Mouse (Mus musculus) cerebellum, adult 2 months (tissue): ENCODE data around the gene Hdac1. TPM values are rescaled to one million over a fixed set of nuclear protein-coding genes. Genes with fewer than 3 reads are reported as not detected.
A peak's percentile ranks its signal among the peaks of the same experiment; 100 is the strongest.
"Not testable (repeated sequence)": the region's sequence is repeated elsewhere in the genome, so short reads cannot be mapped to it uniquely, and the experiment has no call there.

Experiments
- DNase-seq, 2 experiments: peaks; one replicate each; pipeline ENCODE4 v3.0.0; 2021
- H3K27ac ChIP-seq: fragments of 200-500 bp; 2 replicates; pipeline ENCODE4 v1.5.1; 2012; ENCODE audit warnings: low read length, control low read depth, inconsistent platforms; ENCODE audit not compliant: insufficient read depth
- H3K27me3 ChIP-seq: fragments of 200-500 bp; 2 replicates; pipeline ENCODE4 v1.6.1; 2012; ENCODE audit warnings: inconsistent platforms, mild to moderate bottlenecking, low read length, moderate library complexity; ENCODE audit not compliant: control insufficient read depth, insufficient read depth
- H3K4me1 ChIP-seq: fragments of 200-500 bp; 2 replicates; pipeline ENCODE4 v1.6.1; 2011; ENCODE audit warnings: low read length; ENCODE audit not compliant: control insufficient read depth, insufficient read depth
- H3K4me3 ChIP-seq: fragments of 200-500 bp; replicated peaks from 2 replicates; pipeline ENCODE3; 2011; ENCODE audit warnings: mild to moderate bottlenecking, low read depth, low read length, control low read depth; ENCODE audit not compliant: insufficient read depth
- CTCF ChIP-seq: fragments of 200-500 bp; IDR thresholded peaks from 2 replicates; pipeline ENCODE4 v1.5.1; 2011; ENCODE audit warnings: low read depth, mild to moderate bottlenecking, control low read depth, low read length, moderate library complexity, borderline replicate concordance; ENCODE audit not compliant: insufficient read depth
- POLR2A ChIP-seq: fragments of 200-500 bp; IDR thresholded peaks from 2 replicates; pipeline ENCODE4 v1.6.1; 2011; ENCODE audit warnings: low read length, control low read depth, borderline replicate concordance; ENCODE audit not compliant: insufficient read depth
- WGBS: fragments of 180-500 bp; shearing (Covaris S2); methylation state at CpG from one replicate; pipeline ENCODE4 v1.1.7; 2018; 5-methylcytosine and 5-hydroxymethylcytosine counted together
- polyA plus RNA-seq: library from polyadenylated mRNA; depleted of rRNA; stranded (reverse); fragments of >200 nt; gene quantifications from 2 replicates; pipeline ENCODE4 v1.2.3, GENCODE M21; 2012

Hdac1 gene
- polyA plus RNA-seq, 1 experiment: 61.5 TPM

DNA sequence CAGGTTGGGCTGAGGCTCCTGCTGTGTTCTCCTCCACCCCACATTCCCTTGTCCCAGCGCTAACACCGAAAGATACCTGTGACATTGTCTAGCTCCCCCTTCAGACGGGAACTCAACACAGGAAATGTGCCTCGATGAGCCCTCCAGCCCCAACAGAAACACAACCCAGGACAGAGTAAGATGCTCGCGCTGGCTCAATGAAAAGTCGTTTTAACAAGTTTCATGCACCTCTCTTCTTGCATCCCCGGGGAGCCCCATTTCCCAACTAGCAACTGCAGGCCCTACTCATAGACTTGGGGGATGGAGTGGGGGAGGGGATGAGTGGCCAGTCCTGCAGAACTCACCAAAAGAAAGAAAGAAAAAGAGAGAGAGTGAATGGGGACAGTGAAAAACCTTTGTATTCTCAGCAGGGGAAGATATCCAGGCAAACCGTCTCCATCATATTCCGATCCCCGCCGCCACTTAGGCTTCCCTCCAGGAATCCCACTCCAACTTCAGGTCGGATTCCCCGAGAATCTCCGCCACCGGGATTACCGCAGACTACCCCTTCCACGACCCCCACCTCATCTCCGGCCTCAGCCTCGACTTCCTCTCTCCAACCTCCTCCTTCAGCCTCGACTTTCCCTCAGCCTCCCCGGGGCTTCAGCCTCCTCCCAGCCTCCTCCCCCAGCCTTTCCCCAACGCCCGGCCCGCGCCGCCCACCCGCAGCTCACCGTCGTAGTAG is 483 bp downstream of the Hdac1 start:
- peak; percentile 27 to 41 for DNase-seq
- TF ChIP-seq CTCF (no peak), POLR2A (no peak)
- Histone ChIP-seq H3K4me1 (peaks cover 6% of the 10 kb centered on the region), H3K27ac (peak overlapping the region; percentile 60), H3K4me3 (peak overlapping the region; percentile 99), H3K27me3 (no peaks in the 10 kb centered on the region)
- WGBS: 1% methylated on average over 30 of the region's 30 CpGs

DNA sequence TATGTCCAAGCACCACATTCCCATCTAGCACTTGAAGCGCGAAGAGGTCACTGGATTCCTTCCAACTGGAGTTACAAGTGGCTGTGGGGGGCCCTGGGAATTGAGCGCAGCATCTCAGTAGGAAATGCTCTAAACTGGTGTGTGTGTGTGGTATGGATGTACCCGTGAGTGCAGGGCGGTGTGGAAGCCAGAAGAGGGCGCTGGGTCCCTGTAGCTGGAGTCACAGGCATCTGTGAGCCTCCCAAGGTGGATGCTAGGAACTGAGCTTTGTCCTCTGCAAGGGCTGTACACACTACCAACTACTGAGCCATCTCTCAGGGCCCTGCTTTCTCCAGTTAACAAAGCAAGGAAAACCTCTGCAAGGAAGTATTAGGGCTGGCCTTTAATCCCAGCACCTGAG is 2.5 kb downstream of the Hdac1 start:
- Histone ChIP-seq H3K4me3 (no peak overlapping the region), H3K4me1 (peaks cover 6% of the 10 kb centered on the region), H3K27me3 (no peaks in the 10 kb centered on the region), H3K27ac (no peak overlapping the region)
- peak in 1 of 2 experiments; percentile 27 for DNase-seq
- TF ChIP-seq POLR2A: no peak
- TF ChIP-seq CTCF: peak; percentile 34; the same call in 1 of the 2 replicates
- 55% methylated on average over 6 of the region's 6 CpGs for WGBS

DNA sequence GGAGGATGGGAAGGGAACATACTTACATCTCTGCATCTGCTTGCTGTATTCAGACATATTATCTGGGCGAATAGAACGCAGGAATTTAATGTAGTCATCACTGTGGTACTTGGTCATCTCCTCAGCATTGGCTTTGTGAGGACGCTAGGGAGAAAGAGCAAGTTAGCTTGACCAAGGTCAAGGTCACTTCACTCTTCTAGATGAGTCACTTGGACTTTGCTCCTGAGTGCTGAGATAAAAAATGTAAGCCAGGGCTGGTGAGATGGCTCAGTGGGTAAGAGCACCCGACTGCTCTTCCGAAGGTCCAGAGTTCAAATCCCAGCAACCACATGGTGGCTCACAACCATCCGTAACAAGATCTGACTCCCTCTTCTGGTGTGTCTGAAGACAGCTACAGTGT is 13.6 kb downstream of the Hdac1 start:
- not testable (repeated sequence) for DNase-seq, H3K27me3 ChIP-seq, H3K4me1 ChIP-seq, H3K27ac ChIP-seq, H3K4me3 ChIP-seq
- WGBS: 98% methylated on average over 6 of the region's 6 CpGs

DNA sequence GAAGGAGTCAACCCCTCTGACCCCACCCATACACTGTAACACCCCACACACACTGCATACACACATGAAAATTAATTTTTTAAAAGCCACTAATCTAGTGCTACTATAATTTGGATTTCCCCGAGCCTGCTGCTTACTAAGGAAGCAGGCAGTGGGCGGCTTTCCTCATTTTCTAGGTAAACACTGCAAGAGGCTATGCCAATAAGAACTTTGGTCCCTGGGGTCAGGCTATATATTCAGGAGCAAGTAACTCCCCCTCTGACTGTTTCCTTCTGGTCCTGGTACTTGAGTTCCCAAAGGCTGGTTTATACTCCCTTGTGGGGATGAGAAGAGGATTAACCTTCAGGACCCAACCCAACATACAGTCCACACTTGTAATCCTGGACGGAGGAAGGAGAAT is 16.6 kb downstream of the Hdac1 start:
- no peaks in the 10 kb centered on the region for H3K4me1 ChIP-seq
- no peak overlapping the region for H3K4me3 ChIP-seq
- no peaks in the 10 kb centered on the region for H3K27me3 ChIP-seq
- H3K27ac ChIP-seq: no peak overlapping the region
- no peak for TF ChIP-seq POLR2A
- no peak for TF ChIP-seq CTCF
- WGBS: 86% methylated on average over 3 of the region's 3 CpGs
- no peak for DNase-seq

DNA sequence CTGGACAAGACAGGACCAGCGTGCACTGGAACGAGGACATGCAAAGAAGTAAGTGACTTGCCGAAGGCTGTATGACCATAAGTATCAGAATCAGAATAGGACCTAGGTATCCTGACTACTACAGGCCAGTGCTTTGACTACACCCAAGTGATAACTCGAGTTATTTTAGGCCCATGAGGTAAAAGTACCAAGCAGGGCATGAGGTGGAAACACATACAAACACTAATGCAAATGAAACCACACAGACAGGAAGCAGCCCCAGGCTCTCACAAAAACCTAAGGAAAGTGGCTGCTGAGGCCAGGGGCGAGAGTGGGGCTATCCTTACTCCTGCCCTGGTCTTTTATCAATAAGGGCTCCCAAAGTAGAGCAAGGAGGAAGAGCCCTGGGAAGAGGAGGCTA is 17.2 kb downstream of the Hdac1 start:
- no peak for TF ChIP-seq POLR2A
- no peak for TF ChIP-seq CTCF
- Histone ChIP-seq H3K4me1 (no peaks in the 10 kb centered on the region), H3K27me3 (no peaks in the 10 kb centered on the region), H3K27ac (no peak overlapping the region), H3K4me3 (no peak overlapping the region)
- 94% methylated on average over 5 of the region's 5 CpGs for WGBS
- no peak for DNase-seq

DNA sequence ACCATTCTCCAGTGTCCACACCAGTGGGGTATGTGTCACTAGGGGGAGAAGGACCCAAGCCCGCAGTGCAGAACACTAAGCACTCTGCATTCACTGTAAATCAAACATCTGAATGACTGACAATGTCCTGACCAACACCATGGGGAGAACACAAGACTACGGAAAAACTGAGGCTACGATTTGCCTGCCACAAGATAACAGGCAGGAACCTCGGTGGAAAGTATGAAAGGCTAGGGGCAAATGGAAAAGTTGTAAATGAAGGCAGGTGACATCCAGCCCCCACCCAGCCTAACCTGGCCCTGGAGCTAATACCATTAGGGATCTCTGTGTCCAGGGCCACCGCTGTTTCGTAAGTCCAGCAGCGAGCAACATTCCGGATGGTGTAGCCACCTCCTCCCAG is 24.0 kb downstream of the Hdac1 start:
- Histone ChIP-seq H3K27me3 (peaks cover 3% of the 10 kb centered on the region; the same call in 1 of the 2 replicates), H3K4me1 (no peaks in the 10 kb centered on the region), H3K4me3 (no peak overlapping the region), H3K27ac (no peak overlapping the region)
- WGBS: 87% methylated on average over 8 of the region's 8 CpGs
- DNase-seq: no peak
- TF ChIP-seq POLR2A: no peak

DNA sequence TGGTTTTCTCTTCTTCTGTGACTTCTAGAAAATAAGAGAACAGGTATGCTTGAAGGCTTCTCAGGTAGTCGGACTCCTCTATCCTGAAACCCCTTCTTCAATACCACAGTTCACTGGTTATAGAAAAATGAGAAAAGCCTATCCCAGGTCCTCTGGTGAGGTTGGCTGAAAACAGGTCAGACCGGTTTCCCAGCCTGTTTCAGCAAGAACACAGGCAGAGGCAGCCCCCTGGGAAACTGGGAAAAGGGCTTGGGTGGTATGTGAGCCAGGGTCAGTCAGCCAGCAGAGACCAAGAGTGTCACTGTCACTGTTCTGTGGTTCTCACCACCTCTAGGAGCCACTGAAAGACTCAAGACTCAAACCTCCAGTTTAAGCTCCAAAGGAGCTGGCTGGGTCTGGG is 25.6 kb downstream of the Hdac1 start:
- Histone ChIP-seq H3K4me1 (no peaks in the 10 kb centered on the region), H3K27me3 (peaks cover 3% of the 10 kb centered on the region; the same call in 1 of the 2 replicates), H3K4me3 (no peak overlapping the region), H3K27ac (no peak overlapping the region)
- 48% methylated on average over 2 of the region's 2 CpGs for WGBS
- no peak for DNase-seq
- TF ChIP-seq CTCF (no peak), POLR2A (no peak)

DNA sequence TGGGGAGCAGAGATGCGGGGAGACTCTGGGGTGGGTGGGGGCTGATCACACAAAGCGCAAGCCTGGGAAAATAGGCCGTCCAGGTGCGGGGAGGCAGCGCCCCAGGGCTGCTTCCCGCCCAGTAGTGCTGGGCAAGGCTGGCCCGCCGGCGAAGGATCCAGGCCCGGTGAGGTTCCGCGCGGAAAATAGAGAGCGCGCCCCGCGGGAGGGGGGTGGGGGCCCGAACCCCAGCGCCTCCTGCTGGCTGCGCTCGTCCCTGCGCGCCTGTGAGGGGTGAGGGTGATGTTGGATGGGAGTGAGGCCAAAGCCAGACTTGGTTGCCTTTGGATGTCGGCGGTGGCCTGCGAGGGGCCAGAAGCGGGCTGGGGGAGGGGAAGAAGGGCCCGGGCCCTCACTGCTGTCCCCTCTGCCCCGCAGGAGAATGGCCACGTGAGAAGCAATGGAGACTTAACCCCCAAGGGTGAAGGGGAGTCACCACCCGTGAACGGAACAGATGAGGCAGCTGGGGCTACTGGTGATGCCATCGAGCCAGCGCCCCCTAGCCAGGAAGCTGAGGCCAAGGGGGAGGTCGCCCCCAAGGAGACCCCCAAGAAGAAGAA is 28.1 kb downstream of the Hdac1 start:
- WGBS: 3% methylated on average over 35 of the region's 35 CpGs
- Histone ChIP-seq H3K4me3 (no peak overlapping the region), H3K27ac (no peak overlapping the region), H3K27me3 (peaks cover 3% of the 10 kb centered on the region; the same call in 1 of the 2 replicates), H3K4me1 (no peaks in the 10 kb centered on the region)
- DNase-seq: no peak
- TF ChIP-seq POLR2A (no peak), CTCF (peak; percentile 19; the same call in 1 of the 2 replicates)
